Mouse (Mus musculus) left cerebral cortex, adult 11 months (tissue): ENCODE measurements around the gene Nfat5.

ENCODE experiments used
- DNase-seq: peaks from one replicate; pipeline ENCODE4 v3.0.0; 2022; ENCODE audit warnings: low spot score

Gene Nfat5

DNA sequence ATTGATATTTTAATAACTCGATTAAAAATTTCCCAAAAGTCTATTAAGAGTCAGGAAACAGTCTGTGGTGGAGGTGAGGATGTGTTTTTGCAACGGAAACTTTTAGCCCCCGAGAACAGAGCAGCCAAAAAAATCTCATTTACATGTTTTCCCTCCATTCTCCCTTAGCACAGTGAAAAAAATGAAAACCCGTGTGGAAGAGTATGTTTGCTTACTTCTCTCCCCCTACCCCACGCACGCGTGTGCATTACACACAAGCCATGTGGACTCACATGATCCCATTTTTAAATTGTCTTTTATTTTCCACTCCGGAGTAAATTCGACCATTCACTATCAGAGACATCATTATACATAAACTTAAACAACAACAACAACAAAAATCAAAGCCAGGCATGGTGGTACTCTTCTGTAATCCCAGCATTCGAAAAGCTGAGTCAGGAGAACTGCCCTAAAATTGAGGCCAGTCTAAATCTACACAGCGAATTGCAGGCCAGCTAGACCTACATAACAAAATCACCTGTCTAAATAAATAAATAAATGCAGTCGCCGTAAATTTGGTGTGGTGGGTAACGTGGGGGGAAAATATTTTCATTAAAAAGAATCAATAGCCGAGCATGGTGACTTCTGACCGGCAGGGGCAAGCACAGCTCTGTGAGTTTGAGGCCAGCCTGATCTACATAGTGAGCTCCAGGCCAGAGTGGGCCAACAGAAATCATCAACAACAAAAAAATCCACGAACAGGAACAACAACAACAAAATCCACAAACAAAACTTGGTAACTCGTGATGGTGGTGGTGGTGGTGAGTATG, 947 bp upstream of the Nfat5 start:
- DNase-seq, result no peak

DNA sequence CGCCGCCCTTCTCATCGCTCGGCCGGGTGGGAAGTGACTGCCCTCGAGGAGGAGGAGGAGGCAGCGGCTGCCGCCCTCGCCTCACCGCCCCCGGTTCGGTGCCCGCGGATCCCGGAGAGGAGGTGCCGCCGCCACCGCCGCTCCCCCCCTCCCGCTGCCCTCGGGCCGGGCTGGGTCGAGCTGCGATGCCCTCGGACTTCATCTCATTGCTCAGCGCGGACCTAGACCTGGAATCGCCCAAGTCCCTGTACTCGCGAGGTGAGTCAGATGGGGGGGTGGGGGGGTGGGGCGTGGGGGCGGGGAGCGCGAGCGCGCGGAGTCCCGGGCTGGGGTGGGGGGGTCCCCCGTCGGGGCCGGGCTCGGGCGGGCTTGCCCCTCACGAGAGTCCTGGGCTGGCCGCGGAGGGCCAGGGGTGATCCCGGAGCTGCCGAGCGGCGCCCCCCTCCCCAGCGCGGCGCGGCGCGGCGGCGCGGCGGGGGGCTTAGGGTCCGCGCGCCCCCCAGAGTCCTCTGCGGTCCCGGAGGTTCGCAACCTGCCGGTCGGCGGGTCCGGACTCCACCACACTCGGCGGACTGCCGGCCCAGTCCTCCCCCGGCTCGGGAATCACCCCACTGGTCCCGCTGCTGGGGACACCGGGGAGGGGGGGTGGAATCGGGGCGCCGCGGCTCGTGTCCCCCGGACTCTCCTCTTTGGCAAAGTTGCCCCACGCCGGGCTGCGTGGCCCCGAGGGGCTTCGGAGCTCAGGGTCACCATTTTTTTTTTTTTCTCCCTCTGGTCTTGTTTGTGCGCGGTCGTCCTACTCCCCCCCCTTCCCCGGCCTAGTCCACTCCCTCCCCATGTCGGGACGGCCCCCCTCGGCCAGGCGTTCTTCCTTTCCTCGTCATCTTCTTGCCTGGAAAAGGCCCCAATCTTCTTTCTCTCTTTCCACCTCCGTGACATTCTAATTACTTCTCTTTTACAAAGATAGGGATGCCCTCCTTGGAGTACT, 665 bp downstream of the Nfat5 start:
- peak; percentile 17 for DNase-seq

GRCm38 (mm10) chr8:107295450-107295849, 2.2 kb downstream of the Nfat5 start:
- DNase-seq, result no peak

DNA sequence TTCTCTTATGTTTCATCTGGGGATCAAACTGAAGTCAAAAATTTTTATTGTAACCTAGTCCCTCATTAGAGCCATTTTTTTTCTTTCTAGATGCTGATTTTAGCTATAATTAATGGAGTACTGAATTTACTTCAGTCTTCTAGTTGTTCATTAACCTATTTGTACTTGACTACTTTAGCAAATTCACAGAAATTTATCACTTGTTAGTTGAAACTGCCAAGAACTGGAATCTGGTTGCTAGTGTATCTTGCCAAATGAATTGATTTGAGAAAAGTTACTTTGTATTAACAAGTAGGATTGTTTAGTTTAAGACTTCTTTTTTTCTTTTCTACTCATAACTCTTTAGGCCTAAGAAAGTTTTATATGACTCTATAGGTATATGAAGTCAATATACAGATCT, 18.6 kb downstream of the Nfat5 start:
- DNase-seq, result no peak

- DNase-seq, result peak; percentile 72
Measured at GRCm38 (mm10) chr8:107324142-107324541, 30.9 kb downstream of the Nfat5 start.

DNA sequence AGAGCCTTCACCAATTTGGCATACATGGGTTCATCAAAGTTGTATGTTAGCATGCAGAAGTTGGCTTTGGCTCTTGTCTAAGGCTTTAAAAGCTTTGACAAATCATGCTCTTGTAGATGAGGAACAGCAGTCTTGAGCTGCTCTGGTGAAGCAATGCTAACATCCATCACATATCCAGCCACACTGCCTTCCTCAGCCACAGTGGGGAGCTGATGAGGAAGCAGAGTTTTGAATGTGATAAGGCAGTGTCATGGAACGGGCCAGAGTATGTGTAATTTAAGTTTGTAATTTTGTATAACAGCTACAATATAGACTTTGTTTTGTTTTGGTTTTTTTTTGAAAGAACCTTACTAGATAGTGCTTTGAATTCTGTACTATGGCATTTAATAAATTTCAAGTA, 36.3 kb downstream of the Nfat5 start:
- DNase-seq, result no peak

GRCm38 (mm10) chr8:107336480-107336879, 43.2 kb downstream of the Nfat5 start:
- no peak for DNase-seq

DNA sequence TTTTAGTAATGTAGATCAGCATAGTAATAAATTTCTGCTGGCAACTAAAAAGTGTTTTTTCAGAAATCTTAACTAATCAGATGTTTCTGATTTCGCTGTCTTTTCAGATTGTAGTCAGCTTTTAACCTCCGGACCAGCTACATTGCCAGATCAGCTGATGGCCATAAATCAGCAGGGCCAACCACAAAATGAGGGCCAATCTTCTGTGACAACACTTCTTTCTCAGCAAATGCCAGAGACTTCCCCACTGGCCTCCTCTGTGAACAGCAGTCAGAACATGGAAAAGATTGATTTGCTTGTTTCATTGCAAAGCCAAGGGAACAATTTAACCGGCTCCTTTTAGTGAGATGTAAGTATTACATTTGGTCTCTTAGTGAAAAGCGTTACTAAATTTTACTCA, 77.0 kb downstream of the Nfat5 start:
- DNase-seq, result no peak

- no peak for DNase-seq
Measured at GRCm38 (mm10) chr8:107377346-107377745, 84.1 kb downstream of the Nfat5 start.

DNA sequence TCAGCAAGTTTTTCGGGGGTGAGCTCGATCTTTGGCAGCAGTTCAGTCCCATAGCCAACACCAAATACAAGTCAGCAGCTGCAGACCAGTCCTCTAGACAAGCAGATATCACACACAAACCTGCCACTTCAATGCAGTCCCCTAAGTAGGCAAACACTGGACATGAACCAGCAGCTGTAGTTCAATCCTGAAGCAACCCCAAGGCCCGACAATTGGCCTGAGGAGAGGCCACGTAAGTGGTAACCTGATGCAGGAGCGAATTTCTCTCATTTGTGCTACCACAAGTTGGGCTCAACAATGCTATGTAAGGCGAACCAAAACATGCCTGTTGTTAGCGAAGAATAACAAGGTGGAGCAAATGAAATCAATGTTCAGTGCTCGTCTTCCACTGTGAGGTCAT, 87.5 kb downstream of the Nfat5 start:
- DNase-seq, result no peak

GRCm38 (mm10) chr8:107381666-107382065, 88.4 kb downstream of the Nfat5 start:
- no peak for DNase-seq

DNA sequence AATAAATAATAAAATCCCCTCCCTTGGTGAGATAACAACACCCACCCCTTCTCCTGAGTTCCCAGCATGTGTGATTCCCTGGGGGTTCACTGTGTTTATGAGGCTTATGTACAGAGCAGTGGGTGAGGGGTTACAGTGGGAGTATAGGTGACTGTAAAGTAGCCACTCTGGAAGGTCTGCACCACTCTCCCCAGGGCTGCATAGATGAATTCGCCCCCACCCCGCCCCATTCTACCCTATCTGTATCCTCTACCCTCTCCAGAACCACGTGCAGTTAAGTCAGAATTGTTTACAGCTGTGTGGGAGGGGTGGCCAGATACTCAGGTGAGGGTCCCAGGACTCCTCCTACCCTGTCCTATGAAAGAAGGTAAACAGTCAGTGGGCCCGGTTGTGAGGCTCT, 89.6 kb downstream of the Nfat5 start:
- DNase-seq, result no peak

- DNase-seq, result no peak
Measured at GRCm38 (mm10) chr8:107384651-107385050, 91.4 kb downstream of the Nfat5 start.

- DNase-seq, result no peak
Measured at GRCm38 (mm10) chr8:107385063-107385462, 91.8 kb downstream of the Nfat5 start.

- no peak for DNase-seq
Measured at GRCm38 (mm10) chr8:107386171-107386570, 92.9 kb downstream of the Nfat5 start.

DNA sequence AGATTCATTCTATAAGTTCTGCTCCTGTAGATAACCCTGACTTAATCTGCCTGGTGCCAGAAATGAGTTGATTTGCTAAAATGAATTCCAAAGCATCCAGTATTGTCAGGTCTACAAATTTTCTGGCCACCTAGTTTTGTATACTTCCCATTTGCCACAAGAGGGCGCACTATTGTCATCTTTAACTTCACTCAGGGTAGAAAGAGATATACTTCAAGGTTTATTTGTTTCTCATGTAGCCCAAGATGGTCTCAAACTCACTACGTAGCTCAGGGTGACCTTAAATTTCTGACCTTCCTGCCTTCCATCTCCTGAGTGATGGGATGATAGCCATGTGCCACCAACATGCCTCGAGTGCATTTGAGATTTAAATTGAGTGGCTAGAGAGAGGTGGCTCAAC, 93.4 kb downstream of the Nfat5 start:
- no peak for DNase-seq

DNA sequence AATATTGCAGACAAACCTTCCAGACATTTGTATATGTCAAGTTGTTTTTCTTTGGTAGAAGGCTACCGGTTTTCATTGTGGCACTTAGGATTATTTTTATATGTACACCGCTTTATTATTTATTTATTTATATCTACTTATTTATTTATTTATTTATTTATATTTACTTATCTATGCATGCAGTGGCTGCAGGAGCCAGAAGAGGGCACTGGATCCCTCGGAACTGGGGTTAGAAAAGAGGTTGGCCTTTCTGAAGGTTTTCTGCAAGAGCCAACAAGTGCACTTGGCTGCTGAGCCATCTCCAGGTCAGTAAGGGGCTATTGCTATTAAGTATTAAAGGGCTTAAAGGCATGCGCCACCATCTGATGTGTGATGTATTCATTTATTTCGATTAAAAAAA, 94.6 kb downstream of the Nfat5 start:
- no peak for DNase-seq

DNA sequence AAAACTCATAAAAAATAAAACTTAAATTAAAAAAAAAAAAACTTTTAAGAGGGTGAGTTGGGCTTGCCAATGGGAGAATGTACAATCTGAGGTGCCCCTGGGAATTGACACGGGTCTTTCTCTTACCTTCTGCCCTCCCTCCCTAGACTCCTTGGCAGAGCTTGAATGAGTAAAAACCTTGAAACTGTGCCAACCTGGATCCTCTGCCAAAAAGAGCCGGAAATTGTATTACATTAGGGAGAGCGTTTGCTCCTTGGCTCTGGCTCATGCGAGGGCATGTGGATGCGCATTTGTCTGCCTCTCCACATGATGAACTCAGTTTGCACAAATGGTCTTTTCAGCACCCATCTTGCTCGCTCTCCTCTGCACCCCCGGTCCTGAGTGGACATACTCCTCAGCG, 96.3 kb downstream of the Nfat5 start:
- no peak for DNase-seq

- no peak for DNase-seq
Measured at GRCm38 (mm10) chr8:107390476-107391135, 97.3 kb downstream of the Nfat5 start.

- no peak for DNase-seq
Measured at GRCm38 (mm10) chr8:107391136-107391516, 97.9 kb downstream of the Nfat5 start.

- DNase-seq, result no peak
Measured at GRCm38 (mm10) chr8:107395397-107395796, 102.1 kb downstream of the Nfat5 start.

- DNase-seq, result no peak
Measured at GRCm38 (mm10) chr8:107396106-107396670, 102.9 kb downstream of the Nfat5 start.
